ENCODE assay signal across 8 mouse cellular contexts in genomic region chr5:115347564-115347963, GRCm38 (mm10). TPM values are rescaled to one million over a fixed set of nuclear protein-coding genes. Genes with fewer than 3 reads are reported as not detected.
DNase-seq lines count a peak whose midpoint lies in the region; ATAC-seq and TF ChIP-seq lines count a peak whose summit lies in the region.

No protein-coding gene starts in this region.

- no peak overlapping the region for H3K27ac ChIP-seq in embryonic facial prominence, embryonic 10.5 days (replicated peaks)
- no peak overlapping the region for H3K27ac ChIP-seq in limb, embryonic 15.5 days
- H3K27ac ChIP-seq in midbrain, postnatal 0 days (ENCODE audit: low read depth, low read length), result no peak overlapping the region

- no peak for ATAC-seq in cerebellum, adult (ENCODE audit: insufficient number of reproducible peaks, low FRiP score, low TSS enrichment)
- ATAC-seq in limb, embryonic 15.5 days (ENCODE audit: insufficient number of reproducible peaks, low FRiP score, low TSS enrichment, low read depth), result no peak
- no peak for ATAC-seq in midbrain, postnatal 0 days (ENCODE audit: low FRiP score)

- DNase-seq in cerebellum, adult 11 months, result peak; percentile 68
- DNase-seq in embryonic facial prominence, embryonic 10.5 days (ENCODE audit: low spot score), result peak; percentile 85
- peak; percentile 98 for DNase-seq in heart, adult 11 months
- DNase-seq in kidney, adult 18-20 months, result peak; percentile 88
- peak; percentile 82 for DNase-seq in midbrain, postnatal 0 days (ENCODE audit: low spot score)
- peak; percentile 87 to 94 for DNase-seq in spleen, postnatal 10 days (ENCODE audit: low spot score in 2 of 2)

- peak overlapping the region; percentile 77; the same call in 1 of the 2 replicates for H3K9ac ChIP-seq in limb, embryonic 15.5 days
- H3K9ac ChIP-seq in midbrain, postnatal 0 days (replicated peaks; ENCODE audit: low read length, poor library complexity, severe bottlenecking), result no peak overlapping the region

- H3K9me3 ChIP-seq in embryonic facial prominence, embryonic 10.5 days, result no peaks in the 10 kb centered on the region
- H3K9me3 ChIP-seq in limb, embryonic 15.5 days, result no peaks in the 10 kb centered on the region
- no peaks in the 10 kb centered on the region for H3K9me3 ChIP-seq in midbrain, postnatal 0 days (ENCODE audit: low read length)

- peaks cover 46% of the 10 kb centered on the region for H3K36me3 ChIP-seq in embryonic facial prominence, embryonic 10.5 days (replicated peaks)
- peaks cover 39% of the 10 kb centered on the region for H3K36me3 ChIP-seq in limb, embryonic 15.5 days
- peaks cover 28% of the 10 kb centered on the region for H3K36me3 ChIP-seq in midbrain, postnatal 0 days (ENCODE audit: insufficient read depth, low read length)

- H3K4me2 ChIP-seq in limb, embryonic 15.5 days, result peak overlapping the region; percentile 84
- H3K4me2 ChIP-seq in midbrain, postnatal 0 days (ENCODE audit: low read depth, low read length, poor library complexity, severe bottlenecking), result peak overlapping the region; percentile 95

- no peaks in the 10 kb centered on the region for H3K27me3 ChIP-seq in embryonic facial prominence, embryonic 10.5 days (replicated peaks; ENCODE audit: low read depth, poor library complexity, severe bottlenecking)
- H3K27me3 ChIP-seq in limb, embryonic 15.5 days, result no peaks in the 10 kb centered on the region
- no peaks in the 10 kb centered on the region for H3K27me3 ChIP-seq in midbrain, postnatal 0 days (ENCODE audit: insufficient read depth, low read length)

- TF ChIP-seq CTCF in midbrain, postnatal 0 days (IDR thresholded peaks at IDR 0.05), result peak; percentile 84

- H3K4me1 ChIP-seq in embryonic facial prominence, embryonic 10.5 days, result peaks cover 17% of the 10 kb centered on the region
- H3K4me1 ChIP-seq in limb, embryonic 15.5 days, result peaks cover 14% of the 10 kb centered on the region
- peaks cover 4% of the 10 kb centered on the region; the same call in 1 of the 2 replicates for H3K4me1 ChIP-seq in midbrain, postnatal 0 days (ENCODE audit: insufficient read depth, low read length)

- 6% methylated on average over 5 of the region's 5 CpGs for WGBS in embryonic facial prominence, embryonic 10.5 days
- under 1% methylated on average over 5 of the region's 5 CpGs for WGBS in limb, embryonic 15.5 days
- WGBS in midbrain, postnatal 0 days, result 1% methylated on average over 5 of the region's 5 CpGs

- peak overlapping the region; percentile 75 for H3K4me3 ChIP-seq in embryonic facial prominence, embryonic 10.5 days
- H3K4me3 ChIP-seq in limb, embryonic 15.5 days, result peak overlapping the region; percentile 96
- peak overlapping the region; percentile 85 for H3K4me3 ChIP-seq in midbrain, postnatal 0 days (ENCODE audit: low read depth, low read length)

RNA-seq across cellular contexts. Expression of gene Cox6a1, which starts 1.2 kb away (rescaled TPM):
- polyA plus RNA-seq in embryonic facial prominence, embryonic 10.5 days (2016; fragmentation: Nextera tagmentation; extraction: Ambion mirVana), result 716 and 739 TPM in 2 replicates
- polyA plus RNA-seq in limb, embryonic 15.5 days (2015; fragmentation: Nextera tagmentation; extraction: Ambion mirVana), result 800 and 820 TPM in 2 replicates
- total RNA-seq in midbrain, postnatal 0 days (2014; rRNA removed), result 1,189 and 1,342 TPM in 2 replicates
- 1,504 and 1,624 TPM in 2 replicates for polyA plus RNA-seq in midbrain, postnatal 0 days (2015; fragmentation: Nextera tagmentation; extraction: Ambion mirVana)

RNA-seq across cellular contexts. Expression of gene Triap1, which starts 6.5 kb away (rescaled TPM):
- polyA plus RNA-seq in embryonic facial prominence, embryonic 10.5 days (2016; fragmentation: Nextera tagmentation; extraction: Ambion mirVana), result 54.2 and 55.7 TPM in 2 replicates
- 60.6 and 66.9 TPM in 2 replicates for polyA plus RNA-seq in limb, embryonic 15.5 days (2015; fragmentation: Nextera tagmentation; extraction: Ambion mirVana)
- total RNA-seq in midbrain, postnatal 0 days (2014; rRNA removed), result 10.7 and 16.9 TPM in 2 replicates
- 53.8 and 54.5 TPM in 2 replicates for polyA plus RNA-seq in midbrain, postnatal 0 days (2015; fragmentation: Nextera tagmentation; extraction: Ambion mirVana)

RNA-seq across cellular contexts. Expression of gene Gatc, which starts 6.6 kb away (rescaled TPM):
- 34.8 and 38.0 TPM in 2 replicates for polyA plus RNA-seq in embryonic facial prominence, embryonic 10.5 days (2016; fragmentation: Nextera tagmentation; extraction: Ambion mirVana)
- polyA plus RNA-seq in limb, embryonic 15.5 days (2015; fragmentation: Nextera tagmentation; extraction: Ambion mirVana), result 25.3 and 27.6 TPM in 2 replicates
- 17.6 and 27.8 TPM in 2 replicates for total RNA-seq in midbrain, postnatal 0 days (2014; rRNA removed)
- polyA plus RNA-seq in midbrain, postnatal 0 days (2015; fragmentation: Nextera tagmentation; extraction: Ambion mirVana), result 39.2 and 42.4 TPM in 2 replicates

RNA-seq across cellular contexts. Expression of gene Srsf9, which starts 20.6 kb away (rescaled TPM):
- polyA plus RNA-seq in embryonic facial prominence, embryonic 10.5 days (2016; fragmentation: Nextera tagmentation; extraction: Ambion mirVana), result 391 and 411 TPM in 2 replicates
- 222 and 246 TPM in 2 replicates for polyA plus RNA-seq in limb, embryonic 15.5 days (2015; fragmentation: Nextera tagmentation; extraction: Ambion mirVana)
- total RNA-seq in midbrain, postnatal 0 days (2014; rRNA removed), result 44.1 and 45.5 TPM in 2 replicates
- polyA plus RNA-seq in midbrain, postnatal 0 days (2015; fragmentation: Nextera tagmentation; extraction: Ambion mirVana), result 88.0 and 93.8 TPM in 2 replicates

RNA-seq across cellular contexts. Expression of gene Dynll1, which starts 46.8 kb away (rescaled TPM):
- polyA plus RNA-seq in embryonic facial prominence, embryonic 10.5 days (2016; fragmentation: Nextera tagmentation; extraction: Ambion mirVana), result 1,787 and 1,839 TPM in 2 replicates
- polyA plus RNA-seq in limb, embryonic 15.5 days (2015; fragmentation: Nextera tagmentation; extraction: Ambion mirVana), result 1,678 and 1,810 TPM in 2 replicates
- total RNA-seq in midbrain, postnatal 0 days (2014; rRNA removed), result 196 and 214 TPM in 2 replicates
- 893 and 930 TPM in 2 replicates for polyA plus RNA-seq in midbrain, postnatal 0 days (2015; fragmentation: Nextera tagmentation; extraction: Ambion mirVana)
